Mouse (Mus musculus) cerebellum, adult 2 months (tissue): ENCODE results near the gene Srxn1.
A peak's percentile ranks its signal among the peaks of the same experiment; 100 is the strongest.

Experiments
- CTCF ChIP-seq: fragments of 200-500 bp; IDR thresholded peaks from 2 replicates; pipeline ENCODE4 v1.5.1; 2011; ENCODE audit warnings: low read depth, mild to moderate bottlenecking, control low read depth, low read length, moderate library complexity, borderline replicate concordance; ENCODE audit not compliant: insufficient read depth
- POLR2A ChIP-seq: fragments of 200-500 bp; IDR thresholded peaks from 2 replicates; pipeline ENCODE4 v1.6.1; 2011; ENCODE audit warnings: low read length, control low read depth, borderline replicate concordance; ENCODE audit not compliant: insufficient read depth

- TF ChIP-seq CTCF (no peak), POLR2A (0 out of 2 replicates have a peak, but pooled peaks have one; percentile 7)
These were observed 23.5 kb upstream of the Srxn1 start for GRCm38 (mm10) chr2:152081641-152082448.
